Mouse (Mus musculus) CH12.LX (cell line): ENCODE data around the gene Olfr314. TPM values are rescaled to one million over a fixed set of nuclear protein-coding genes. Genes with fewer than 3 reads are reported as not detected.
"Not testable (repeated sequence)": the region's sequence is repeated elsewhere in the genome, so short reads cannot be mapped to it uniquely, and the experiment has no call there.

Experiments
- DNase-seq: peaks from one replicate; pipeline ENCODE4 v3.0.0-alpha.2; 2013; ENCODE audit errors: extremely low read depth
- H3K27ac ChIP-seq: 2 replicates; pipeline ENCODE4 v1.5.1; 2012; ENCODE audit warnings: low read depth, mild to moderate bottlenecking, control low read depth, moderate library complexity; ENCODE audit not compliant: insufficient read depth
- H3K27me3 ChIP-seq: replicated peaks from 2 replicates; pipeline ENCODE3; 2012; ENCODE audit warnings: inconsistent platforms
- H3K36me3 ChIP-seq, 2 experiments: replicated peaks in 1 of 2; 2 replicates each; pipeline versions ENCODE3 to v1.6.1; 2012; ENCODE audit warnings: inconsistent platforms in 1 of 2, low read length in 1 of 2, mild to moderate bottlenecking in 1 of 2, mixed read lengths in 1 of 2, moderate library complexity in 1 of 2; ENCODE audit not compliant: control insufficient read depth in 1 of 2, insufficient read depth in 1 of 2
- H3K4me1 ChIP-seq, 2 experiments: 2 replicates each; pipeline ENCODE4 v1.6.1; 2012; ENCODE audit warnings: inconsistent platforms in 1 of 2, moderate library complexity in 1 of 2; ENCODE audit not compliant: insufficient read depth in 2 of 2, control insufficient read depth in 1 of 2
- H3K4me2 ChIP-seq: 2 replicates; pipeline ENCODE4 v1.6.1; 2012; ENCODE audit warnings: low read depth, mild to moderate bottlenecking, control low read depth; ENCODE audit not compliant: poor library complexity, insufficient read depth, severe bottlenecking
- H3K4me3 ChIP-seq, 3 experiments: fragments of 150-350 bp in 1 of 3; sonication (generic) in 1 of 3; replicated peaks in 1 of 3; 2 replicates each; pipeline versions ENCODE3 to v1.5.1; 2011 to 2012; ENCODE audit warnings: low read depth in 2 of 3, low read length in 2 of 3, mild to moderate bottlenecking in 2 of 3, moderate library complexity in 2 of 3, control low read depth in 1 of 3, improper control_type of control experiment in 1 of 3, inconsistent platforms in 1 of 3, mixed read lengths in 1 of 3; ENCODE audit not compliant: poor library complexity in 1 of 3
- H3K79me2 ChIP-seq: replicated peaks from 2 replicates; pipeline ENCODE4 v1.6.1; 2012; ENCODE audit warnings: mild to moderate bottlenecking, moderate library complexity; ENCODE audit not compliant: control insufficient read depth, poor library complexity, insufficient read depth, severe bottlenecking; ENCODE audit errors: extremely low read depth
- H3K9ac ChIP-seq: 2 replicates; pipeline ENCODE4 v1.6.1; 2012; ENCODE audit warnings: low read depth, mild to moderate bottlenecking, control low read depth, moderate library complexity; ENCODE audit not compliant: insufficient read depth
- H3K9me3 ChIP-seq: replicated peaks from 2 replicates; pipeline ENCODE3; 2012; ENCODE audit warnings: low read length, inconsistent platforms, mixed read lengths
- BHLHE40 ChIP-seq: IDR thresholded peaks from 2 replicates; pipeline ENCODE4 v1.6.1; 2011; ENCODE audit warnings: mild to moderate bottlenecking, low read depth, low read length, improper control_type of control experiment
- CHD2 ChIP-seq: IDR thresholded peaks from 2 replicates; pipeline ENCODE4 v1.6.1; 2011; ENCODE audit warnings: low read length, improper control_type of control experiment
- E2F4 ChIP-seq: IDR thresholded peaks from 2 replicates; pipeline ENCODE4 v1.6.1; 2011; ENCODE audit warnings: low read depth, low read length, improper control_type of control experiment; ENCODE audit not compliant: insufficient replicate concordance
- ELF1 ChIP-seq: IDR thresholded peaks from 2 replicates; pipeline ENCODE4 v1.6.1; 2014; ENCODE audit warnings: low read depth, mild to moderate bottlenecking, inconsistent platforms, low read length, improper control_type of control experiment
- ETS1 ChIP-seq: conservative IDR thresholded peaks from 2 replicates; pipeline ENCODE4 v1.6.1; 2012; ENCODE audit warnings: low read depth, mild to moderate bottlenecking, inconsistent platforms, low read length, improper control_type of control experiment, moderate library complexity
- GABPA ChIP-seq: IDR thresholded peaks from 2 replicates; pipeline ENCODE4 v1.6.1; 2012; ENCODE audit warnings: low read depth, low read length, improper control_type of control experiment, inconsistent platforms; ENCODE audit not compliant: insufficient replicate concordance
- HCFC1 ChIP-seq: IDR thresholded peaks from 2 replicates; pipeline ENCODE4 v1.6.1; 2012; ENCODE audit warnings: low read depth, mild to moderate bottlenecking, inconsistent platforms, low read length, improper control_type of control experiment
- IRF4 ChIP-seq: IDR thresholded peaks from 2 replicates; pipeline ENCODE4 v1.6.1; 2014; ENCODE audit warnings: low read depth, mild to moderate bottlenecking, inconsistent platforms, low read length, improper control_type of control experiment
- JUN ChIP-seq: IDR thresholded peaks from 2 replicates; pipeline ENCODE4 v1.6.1; 2011; ENCODE audit warnings: low read depth, mild to moderate bottlenecking, low read length, improper control_type of control experiment, moderate library complexity; ENCODE audit not compliant: insufficient read depth
- JUND ChIP-seq: conservative IDR thresholded peaks from 2 replicates; pipeline ENCODE4 v1.6.1; 2011; ENCODE audit warnings: low read depth, low read length, improper control_type of control experiment
- MAX ChIP-seq: IDR thresholded peaks from 2 replicates; pipeline ENCODE4 v1.6.1; 2011; ENCODE audit warnings: low read length, improper control_type of control experiment
- MXI1 ChIP-seq: IDR thresholded peaks from 2 replicates; pipeline ENCODE4 v1.6.1; 2011; ENCODE audit warnings: mild to moderate bottlenecking, low read depth, low read length, improper control_type of control experiment
- NRF1 ChIP-seq: IDR thresholded peaks from 2 replicates; pipeline ENCODE4 v1.6.1; 2014; ENCODE audit warnings: low read depth, mild to moderate bottlenecking, inconsistent platforms, low read length, improper control_type of control experiment, moderate library complexity
- PAX5 ChIP-seq: IDR thresholded peaks from 2 replicates; pipeline ENCODE4 v1.6.1; 2012; ENCODE audit warnings: low read length, inconsistent platforms, mixed read lengths
- POLR2A ChIP-seq: IDR thresholded peaks from 2 replicates; pipeline ENCODE4 v1.6.1; 2011; ENCODE audit warnings: low read depth, mild to moderate bottlenecking, improper control_type of control experiment, low read length
- POLR2AphosphoS2 ChIP-seq: IDR thresholded peaks from 2 replicates; pipeline ENCODE4 v1.6.1; 2011; ENCODE audit warnings: low read depth, low read length, improper control_type of control experiment
- RCOR1 ChIP-seq: conservative IDR thresholded peaks from 2 replicates; pipeline ENCODE4 v1.6.1; 2012; ENCODE audit warnings: low read depth, mild to moderate bottlenecking, inconsistent platforms, low read length, improper control_type of control experiment
- SIN3A ChIP-seq: IDR thresholded peaks from 2 replicates; pipeline ENCODE4 v1.6.1; 2012; ENCODE audit warnings: low read length, improper control_type of control experiment, inconsistent platforms
- TBP ChIP-seq: conservative IDR thresholded peaks from 2 replicates; pipeline ENCODE4 v1.6.1; 2011; ENCODE audit warnings: low read depth, low read length, improper control_type of control experiment
- UBTF ChIP-seq: IDR thresholded peaks from 2 replicates; pipeline ENCODE4 v1.6.1; 2012; ENCODE audit warnings: low read depth, mild to moderate bottlenecking, inconsistent platforms, low read length, improper control_type of control experiment, moderate library complexity
- USF1 ChIP-seq: IDR thresholded peaks from 2 replicates; pipeline ENCODE4 v1.6.1; 2014; ENCODE audit warnings: low read depth, mild to moderate bottlenecking, inconsistent platforms, low read length, improper control_type of control experiment
- USF2 ChIP-seq: conservative IDR thresholded peaks from 2 replicates; pipeline ENCODE4 v1.6.1; 2011; ENCODE audit warnings: low read depth, low read length, improper control_type of control experiment
- ZC3H11A ChIP-seq: IDR thresholded peaks from 2 replicates; pipeline ENCODE4 v1.6.1; 2012; ENCODE audit warnings: low read depth, mild to moderate bottlenecking, inconsistent platforms, low read length, improper control_type of control experiment
- ZKSCAN1 ChIP-seq: IDR thresholded peaks from 2 replicates; pipeline ENCODE4 v1.6.1; 2012; ENCODE audit warnings: low read depth, inconsistent platforms, low read length, improper control_type of control experiment, borderline replicate concordance
- ZMIZ1 ChIP-seq: IDR thresholded peaks from 2 replicates; pipeline ENCODE4 v1.6.1; 2012; ENCODE audit warnings: low read depth, mild to moderate bottlenecking, inconsistent platforms, low read length, improper control_type of control experiment
- dilution Hi-C: fragments of 300-500 bp; cut with MboI; formaldehyde crosslinking; loops from 2 replicates; pipeline ENCODE4 v1.14.3; 2020; ENCODE audit warnings: low sequenced_read_pairs; ENCODE audit not compliant: extremely low pct_unique_long_range_greater_than_20kb, extremely low pct_ligation_motif_present
- in situ Hi-C: fragments of 300-500 bp; cut with MboI; formaldehyde crosslinking; loops from 3 replicates; pipeline ENCODE4 v1.14.3; 2019; ENCODE audit warnings: low sequenced_read_pairs, low pct_ligation_motif_present, low pct_unique_long_range_greater_than_20kb, mixed read lengths
- polyA plus RNA-seq: library from polyadenylated mRNA; unstranded; fragments of >175 nt; gene quantifications from 2 replicates; pipeline ENCODE4 v1.2.1, GENCODE M21; 2012; ENCODE audit warnings: low read depth; ENCODE audit not compliant: insufficient read length
- total RNA-seq, 2 experiments: library from RNA; depleted of rRNA; stranded (reverse); fragments of 300-350 nt in 1 of 2; fragments of >200 nt in 1 of 2; gene quantifications; 2 replicates each; pipeline ENCODE4 v1.2.3; 2012 to 2014

The Olfr314 gene
- total and polyA plus RNA-seq, 3 experiments, result not detected

GRCm38 (mm10) chr11:58751096-58751495, 31.7 kb upstream of the Olfr314 start:
- H3K4me3 ChIP-seq, H3K9me3 ChIP-seq, H3K9ac ChIP-seq, H3K27ac ChIP-seq, DNase-seq, H3K36me3 ChIP-seq, dilution Hi-C loops, H3K4me1 ChIP-seq, H3K79me2 ChIP-seq, H3K4me2 ChIP-seq, in situ Hi-C loops: not testable (repeated sequence)
- peaks cover 37% of the 10 kb centered on the region for H3K27me3 ChIP-seq

GRCm38 (mm10) chr11:58752434-58752833, 30.3 kb upstream of the Olfr314 start, which contains the start of gene Olfr316:
Gene Olfr316 (plus strand): TSS chr11:58752734.
- Histone ChIP-seq H3K9ac (no peak within 1 kb of the TSS), H3K4me1 (no peaks in the 10 kb centered on the region), H3K9me3 (no peaks in the 10 kb centered on the region), H3K4me2 (no peak within 1 kb of the TSS), H3K27ac (no peak within 1 kb of the TSS), H3K4me3 (no peak within 1 kb of the TSS), H3K36me3 (no peaks in the 10 kb centered on the region), H3K27me3 (peaks cover 38% of the 10 kb centered on the region), H3K79me2 (no peaks in the 10 kb centered on the region)
- in situ Hi-C loops, result no loop called here
- no peak for DNase-seq
- TF ChIP-seq USF1 (no peak), E2F4 (no peak), IRF4 (no peak), TBP (no peak), UBTF (no peak), USF2 (no peak), POLR2AphosphoS2 (no peak), ZMIZ1 (no peak), GABPA (no peak)
- TF ChIP-seq, all 38 proteins: peak for 0
- dilution Hi-C loops, result no loop called here

- Histone ChIP-seq H3K27me3 (peaks cover 24% of the 10 kb centered on the region), H3K36me3 (no peaks in the 10 kb centered on the region), H3K79me2 (no peaks in the 10 kb centered on the region), H3K4me1 (peaks cover 0 to 3% of the 10 kb centered on the region in 2 experiments; a peak in 1 of 4 replicates)
- in situ Hi-C loops, result no loop called here
- DNase-seq, result no peak
- TF ChIP-seq JUN (no peak), ZKSCAN1 (no peak), MAX (no peak), RCOR1 (no peak), ETS1 (no peak), PAX5 (no peak), MXI1 (no peak), ELF1 (no peak), GABPA (no peak), POLR2A (no peak), TBP (no peak), SIN3A (no peak), USF1 (no peak), NRF1 (no peak), JUND (no peak), HCFC1 (no peak), BHLHE40 (no peak), CHD2 (no peak), ZC3H11A (no peak)
- TF ChIP-seq, all 38 proteins: peak for 0
- Histone ChIP-seq H3K9me3 (peaks cover 4% of the 10 kb centered on the region), H3K4me3 (no peak within 1 kb of the TSS), H3K4me2 (no peak within 1 kb of the TSS), H3K27ac (no peak within 1 kb of the TSS), H3K9ac (no peak within 1 kb of the TSS)
- dilution Hi-C loops, result no loop called here
Measured at GRCm38 (mm10) chr11:58772888-58773287, 9.9 kb upstream of the Olfr314 start, which contains the start of gene Olfr315. Gene Olfr315 (plus strand): TSS chr11:58773188.
